Mouse (Mus musculus): ENCODE data around the gene C1ql2.

C1ql2 gene

GRCm38 (mm10) chr1:120340419-120341171 lies at the start of gene C1ql2:
Gene C1ql2, plus strand, starts transcription at chr1:120340582.
- peak; percentile 47 for DNase-seq

- DNase-seq: no peak
Measured at GRCm38 (mm10) chr1:120291709-120292108, 48.7 kb upstream of the C1ql2 start.

DNA sequence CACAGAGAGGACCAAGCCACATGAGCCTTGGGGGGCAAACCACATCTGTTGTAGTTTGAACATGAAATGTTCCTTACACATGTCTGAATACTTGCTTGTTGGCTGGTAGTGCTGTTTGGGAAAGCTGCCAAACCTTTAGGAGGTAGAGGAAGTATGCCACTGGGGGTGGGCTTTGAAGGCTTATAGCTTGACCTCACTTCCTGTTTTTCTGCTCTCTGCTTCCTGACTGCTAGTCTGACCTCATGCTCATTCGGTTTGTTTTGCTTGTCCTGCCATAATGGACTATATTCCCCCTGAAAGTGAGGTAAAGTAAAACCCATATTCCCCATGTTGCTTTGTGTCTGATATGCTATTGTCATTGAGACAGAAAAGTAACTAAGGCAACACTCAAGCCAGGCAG lies 46.6 kb upstream of the C1ql2 start:
- DNase-seq: no peak

- no peak for DNase-seq
Measured at GRCm38 (mm10) chr1:120296936-120297335, 43.4 kb upstream of the C1ql2 start.

DNA sequence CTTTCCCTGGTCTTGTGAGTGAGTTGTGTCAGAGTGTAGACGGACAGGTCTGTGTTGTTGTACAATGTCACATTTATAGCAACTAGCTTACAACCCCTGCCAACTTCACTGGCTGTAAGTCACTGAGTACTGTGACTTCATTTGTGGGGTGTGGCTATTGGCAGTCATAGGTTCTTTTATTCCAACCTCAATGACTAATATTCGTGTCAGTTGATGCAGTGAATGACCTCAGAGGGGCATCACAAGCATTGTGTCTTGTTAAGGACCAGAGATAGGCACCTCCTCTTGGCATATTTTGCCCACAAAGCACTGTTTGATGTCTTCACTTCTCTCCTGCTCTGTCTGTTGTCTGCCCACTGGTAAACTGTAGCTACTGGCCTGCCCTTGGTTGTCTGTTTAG lies 34.6 kb upstream of the C1ql2 start:
- DNase-seq: no peak

- no peak for DNase-seq
Measured at GRCm38 (mm10) chr1:120321270-120322021, 18.9 kb upstream of the C1ql2 start.

DNA sequence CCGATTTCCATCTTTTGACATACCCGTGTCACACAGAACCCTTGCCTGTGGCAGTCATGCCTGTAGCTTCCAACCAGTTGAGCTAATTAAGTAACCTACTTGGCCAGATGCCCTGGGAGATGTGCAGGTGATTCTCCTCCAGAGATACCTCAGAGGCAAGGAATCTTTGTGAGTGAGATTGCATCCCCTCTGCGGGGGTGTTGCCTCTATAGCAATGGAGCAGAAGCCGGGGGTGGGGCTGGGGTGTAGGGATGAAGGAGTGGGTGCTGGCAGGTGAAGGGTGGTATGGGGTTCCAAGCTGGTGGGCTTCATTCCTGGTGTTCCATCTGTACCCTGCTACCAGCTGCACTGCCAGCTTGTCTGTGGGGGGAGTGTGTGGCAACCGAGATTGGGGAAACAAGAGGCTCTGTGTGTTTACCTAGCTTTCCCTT lies 17.2 kb upstream of the C1ql2 start:
- no peak for DNase-seq

DNA sequence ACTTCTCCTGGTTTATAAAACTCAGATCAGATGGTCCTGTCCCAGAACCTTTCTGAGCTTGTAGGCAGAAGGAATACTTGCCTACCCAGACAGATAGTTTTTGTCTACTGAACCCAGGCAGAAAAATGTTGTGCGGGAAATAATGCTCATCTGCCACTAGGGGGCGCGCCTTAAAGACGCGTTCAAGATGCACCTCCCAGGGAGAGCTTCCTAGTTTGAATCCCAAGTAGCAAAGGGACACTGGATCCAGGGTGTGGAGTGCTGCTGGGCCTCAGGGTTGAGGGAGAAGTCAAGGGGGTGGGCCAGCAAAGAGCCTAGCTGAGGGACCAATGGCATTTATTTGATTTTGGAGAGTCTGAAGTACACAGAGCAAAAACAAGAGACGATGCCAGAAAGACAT lies 12.7 kb upstream of the C1ql2 start:
- DNase-seq: peak; percentile 63

DNA sequence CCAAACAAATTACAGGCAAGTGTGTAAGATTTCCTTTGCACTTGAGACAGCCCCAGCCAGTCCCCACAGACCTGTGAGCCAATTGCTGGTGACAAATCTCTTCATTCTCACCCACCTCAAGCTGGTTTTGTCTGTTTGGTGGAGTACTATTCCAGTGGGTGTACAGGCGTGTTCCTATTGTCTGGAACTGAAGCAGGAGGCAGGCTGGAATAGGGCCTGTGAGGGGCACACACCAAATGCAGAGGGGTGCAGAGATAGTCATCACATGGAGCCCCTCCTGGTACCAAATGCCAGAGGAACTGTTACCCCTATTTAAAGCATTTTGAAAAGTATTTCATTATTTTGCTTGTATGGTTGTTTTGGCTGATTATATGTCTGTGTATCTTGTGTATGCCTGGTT lies 12.2 kb upstream of the C1ql2 start:
- DNase-seq: no peak

GRCm38 (mm10) chr1:120331841-120332240 lies 8.5 kb upstream of the C1ql2 start:
- no peak for DNase-seq

- DNase-seq: peak; percentile 22
Measured at GRCm38 (mm10) chr1:120337970-120338369, 2.4 kb upstream of the C1ql2 start.

DNA sequence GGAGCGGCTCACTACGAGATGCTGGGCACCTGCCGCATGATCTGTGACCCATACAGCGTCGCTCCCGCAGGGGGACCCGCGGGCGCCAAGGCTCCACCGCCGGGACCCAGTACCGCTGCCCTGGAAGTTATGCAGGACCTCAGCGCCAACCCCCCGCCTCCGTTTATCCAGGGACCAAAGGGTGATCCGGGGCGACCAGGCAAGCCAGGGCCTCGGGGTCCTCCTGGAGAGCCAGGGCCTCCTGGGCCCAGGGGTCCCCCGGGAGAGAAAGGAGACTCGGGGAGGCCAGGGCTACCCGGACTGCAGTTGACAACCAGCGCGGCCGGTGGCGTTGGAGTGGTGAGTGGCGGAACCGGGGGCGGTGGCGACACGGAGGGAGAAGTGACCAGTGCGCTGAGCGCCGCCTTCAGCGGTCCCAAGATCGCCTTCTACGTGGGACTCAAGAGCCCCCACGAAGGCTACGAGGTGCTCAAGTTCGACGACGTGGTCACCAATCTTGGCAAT lies 842 bp downstream of the C1ql2 start:
- DNase-seq: no peak

GRCm38 (mm10) chr1:120341811-120342370 lies 1.5 kb downstream of the C1ql2 start:
- no peak for DNase-seq

DNA sequence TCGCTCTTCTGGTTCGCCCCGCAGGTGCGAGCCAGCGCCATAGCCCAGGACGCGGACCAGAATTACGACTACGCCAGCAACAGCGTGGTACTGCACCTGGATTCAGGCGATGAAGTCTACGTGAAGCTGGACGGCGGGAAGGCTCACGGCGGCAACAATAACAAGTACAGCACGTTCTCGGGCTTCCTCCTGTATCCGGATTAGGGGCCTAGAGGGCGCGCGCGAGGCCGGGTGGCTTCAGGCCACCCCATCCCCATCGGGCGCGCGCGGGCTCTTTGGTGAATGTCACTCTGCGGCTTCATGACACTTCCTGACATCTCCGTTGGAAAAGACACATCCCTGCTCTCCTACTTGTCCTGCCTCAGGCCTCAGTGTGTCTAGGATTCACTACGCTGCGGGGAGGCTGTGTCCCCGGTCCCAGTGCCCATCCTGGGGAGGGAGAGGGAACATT lies 2.0 kb downstream of the C1ql2 start:
- DNase-seq: peak; percentile 53

DNA sequence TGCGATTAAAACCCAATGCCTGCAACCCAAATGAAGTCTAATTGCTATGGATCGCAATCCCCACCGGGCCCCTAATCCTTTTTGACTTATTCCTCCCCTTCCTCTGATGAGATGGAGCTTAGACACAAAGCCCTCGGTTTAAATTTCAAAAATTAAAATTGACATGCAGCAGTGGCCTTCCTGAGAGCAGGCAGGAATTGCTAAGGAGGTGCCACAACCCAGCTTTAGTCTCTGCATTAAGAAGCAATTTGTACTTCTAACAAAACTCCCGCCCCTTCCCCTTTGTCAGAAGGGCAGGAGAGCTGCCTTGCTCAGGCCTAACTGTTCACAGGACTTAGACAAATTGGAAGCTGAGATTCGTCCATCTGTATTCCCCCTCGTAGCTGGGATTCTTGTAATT lies 4.6 kb downstream of the C1ql2 start:
- no peak for DNase-seq

GRCm38 (mm10) chr1:120354387-120354786 lies 14.0 kb downstream of the C1ql2 start:
- no peak for DNase-seq

DNA sequence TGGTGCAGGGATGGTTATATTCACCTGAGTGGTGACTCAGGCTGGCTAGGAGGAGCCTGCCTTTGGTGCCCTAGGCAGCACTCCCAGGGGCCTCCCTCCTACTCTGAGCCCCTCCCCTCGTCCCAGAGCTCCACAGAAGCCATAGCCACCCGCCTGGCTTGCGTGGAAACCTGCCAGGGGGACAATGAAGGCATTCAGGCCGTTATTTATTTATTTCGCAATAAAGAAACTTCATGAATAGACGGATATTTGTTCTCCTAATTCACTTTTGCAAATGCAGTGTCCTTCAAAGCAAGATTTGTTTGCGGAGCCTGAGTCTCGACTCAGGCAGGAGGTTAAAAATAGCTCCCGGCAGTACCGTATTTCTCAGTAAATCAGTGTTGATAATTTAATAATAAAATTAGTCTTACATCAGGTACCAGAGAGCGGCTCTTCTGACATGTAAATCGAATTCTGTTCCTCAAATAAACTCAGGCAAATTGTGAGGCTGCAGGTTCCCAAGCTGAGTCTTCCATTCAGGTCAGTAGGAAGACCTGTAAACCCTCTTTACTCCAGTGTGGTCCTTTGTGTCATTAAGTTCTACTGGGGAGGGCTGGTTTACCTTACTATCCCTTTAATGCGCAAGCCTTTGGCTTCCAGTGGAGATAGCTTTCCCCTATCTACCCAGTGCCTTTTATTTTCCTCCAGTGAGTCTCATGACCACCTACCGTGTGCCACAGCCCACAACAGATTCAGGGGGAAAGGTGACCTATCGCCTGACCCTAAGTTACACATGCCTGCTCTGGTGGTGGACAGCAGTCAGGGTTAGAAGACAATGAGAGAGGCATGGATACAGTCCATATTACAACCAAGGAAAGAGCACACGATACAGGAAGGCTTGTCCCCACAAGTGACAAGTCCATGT lies 17.2 kb downstream of the C1ql2 start:
- peak; percentile 47 for DNase-seq

- DNase-seq: no peak
Measured at GRCm38 (mm10) chr1:120363638-120364037, 23.3 kb downstream of the C1ql2 start.

DNA sequence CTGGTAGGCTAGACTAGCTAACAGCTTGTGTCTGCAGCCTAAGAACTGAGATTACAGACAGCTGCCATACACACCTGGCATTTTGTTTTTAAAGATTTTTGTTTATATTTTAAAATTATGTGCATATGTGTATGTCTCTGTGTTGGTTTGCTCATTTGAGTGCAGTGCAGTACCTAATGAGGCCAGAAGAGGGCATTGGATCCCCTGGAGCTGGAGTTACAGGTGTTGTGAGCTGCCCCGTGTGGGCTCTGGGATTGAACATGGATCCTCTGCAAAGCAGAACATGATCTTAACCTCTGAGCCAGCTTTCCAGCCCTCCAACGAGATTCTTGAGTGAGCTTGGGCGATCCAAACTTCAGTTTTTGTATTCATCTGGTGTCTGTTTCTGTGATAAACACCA lies 27.8 kb downstream of the C1ql2 start:
- DNase-seq: no peak

DNA sequence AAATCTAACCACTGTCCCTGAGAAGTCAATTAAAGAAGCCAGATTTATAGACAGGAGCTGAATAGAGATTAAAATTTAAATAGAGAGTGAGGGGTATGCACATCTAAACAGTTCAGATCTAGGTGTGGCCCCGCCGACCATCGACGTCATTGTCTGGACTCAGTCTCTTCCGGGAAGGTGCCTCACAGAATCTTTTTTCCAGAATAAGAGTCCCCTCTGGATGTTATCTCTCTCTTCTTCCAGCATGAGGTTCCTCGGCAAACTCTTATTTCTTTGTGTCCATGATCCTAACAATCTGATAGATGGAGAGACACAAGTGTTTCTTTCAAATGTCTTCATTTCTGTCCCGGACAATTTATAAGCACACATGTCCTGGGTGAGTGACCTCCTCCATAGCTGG lies 33.7 kb downstream of the C1ql2 start:
- DNase-seq: no peak

DNA sequence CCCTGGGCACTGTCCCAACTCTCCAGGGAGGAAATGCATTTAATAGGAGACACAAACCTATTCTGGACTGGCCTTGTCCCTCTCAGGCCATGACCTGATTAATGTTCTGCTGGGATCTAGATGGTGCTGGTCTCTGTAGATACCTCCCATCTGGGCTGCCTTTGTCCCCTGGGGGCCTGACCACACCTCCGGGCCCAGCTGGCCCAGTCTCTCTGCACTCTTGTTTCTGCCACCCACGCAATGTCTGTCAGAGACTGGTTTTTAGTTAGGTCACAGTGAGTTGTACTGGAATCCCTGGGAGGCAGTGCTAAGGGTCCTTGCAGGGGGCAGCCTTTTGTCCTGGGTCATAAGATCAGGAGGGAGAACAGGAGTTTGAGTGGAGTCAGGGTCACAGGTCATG lies 34.5 kb downstream of the C1ql2 start:
- DNase-seq: no peak

DNA sequence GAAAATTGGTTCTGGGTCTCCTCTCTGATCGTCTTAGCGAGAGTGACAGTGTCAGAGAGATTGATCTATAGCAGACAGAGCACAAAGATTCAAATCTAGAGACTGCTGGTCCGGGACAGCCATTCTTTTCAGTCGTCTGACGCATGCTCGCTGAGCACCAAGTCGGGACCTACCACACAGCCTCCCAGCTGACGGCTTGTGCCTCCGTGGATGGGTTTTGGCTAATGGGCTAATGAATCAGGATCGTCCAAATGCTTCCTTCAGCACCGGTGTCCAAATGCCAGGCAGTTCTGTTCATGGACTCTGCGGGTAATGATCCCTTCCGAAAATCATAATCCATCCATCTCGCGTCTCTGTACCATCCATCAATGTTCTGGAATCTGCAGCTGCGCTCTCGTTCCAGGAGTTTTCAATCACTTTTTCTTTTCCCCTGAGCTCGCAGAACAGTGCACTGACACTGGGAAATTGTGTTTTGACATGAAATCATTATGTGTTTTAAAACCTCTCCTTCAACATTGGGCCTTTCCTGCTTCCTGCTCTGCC lies 44.7 kb downstream of the C1ql2 start:
- no peak for DNase-seq

Measured in right cerebral cortex, postnatal 4 days (tissue).